Mouse (Mus musculus) layer of hippocampus, postnatal 36 days (tissue): ENCODE results near the gene Elovl5. TPM values are rescaled to one million over a fixed set of nuclear protein-coding genes. Genes with fewer than 3 reads are reported as not detected.

Experiments used
- DNase-seq, 2 experiments: peaks; one replicate each; pipeline ENCODE4 v3.0.0; 2022
- total RNA-seq, 2 experiments: library from RNA; stranded (reverse); gene quantifications; 2 replicates each; pipeline ENCODE4 v1.2.3; 2021

Gene Elovl5
- total RNA-seq, 2 experiments from 2014 or later = 69.6 to 74.8 TPM

DNA sequence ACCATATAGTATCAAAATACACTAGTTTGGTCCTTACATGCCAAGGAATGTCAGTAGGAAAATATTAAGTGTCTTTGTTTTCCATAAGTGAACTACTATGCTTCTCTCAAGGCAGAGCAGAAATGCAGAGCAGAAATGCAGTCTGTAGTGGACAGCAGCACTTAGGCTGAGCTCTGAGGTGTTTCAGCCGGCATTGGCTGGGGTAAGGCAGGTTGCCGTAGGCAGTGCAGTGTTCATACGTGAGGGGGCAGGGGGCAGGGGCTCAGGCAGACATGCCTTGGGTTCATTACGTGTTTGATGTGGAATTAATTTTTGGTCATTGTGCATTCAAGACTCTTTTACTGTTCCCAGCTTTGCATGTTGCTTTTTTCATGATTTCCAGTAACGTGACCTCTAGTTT lies 12.1 kb downstream of the Elovl5 start:
- DNase-seq = no peak

GRCm38 (mm10) chr9:77930036-77930859 lies 13.1 kb downstream of the Elovl5 start:
- no peak for DNase-seq

- no peak for DNase-seq
Measured at GRCm38 (mm10) chr9:77930860-77931184, 13.7 kb downstream of the Elovl5 start.

- no peak for DNase-seq
Measured at GRCm38 (mm10) chr9:77931740-77932139, 14.6 kb downstream of the Elovl5 start.

DNA sequence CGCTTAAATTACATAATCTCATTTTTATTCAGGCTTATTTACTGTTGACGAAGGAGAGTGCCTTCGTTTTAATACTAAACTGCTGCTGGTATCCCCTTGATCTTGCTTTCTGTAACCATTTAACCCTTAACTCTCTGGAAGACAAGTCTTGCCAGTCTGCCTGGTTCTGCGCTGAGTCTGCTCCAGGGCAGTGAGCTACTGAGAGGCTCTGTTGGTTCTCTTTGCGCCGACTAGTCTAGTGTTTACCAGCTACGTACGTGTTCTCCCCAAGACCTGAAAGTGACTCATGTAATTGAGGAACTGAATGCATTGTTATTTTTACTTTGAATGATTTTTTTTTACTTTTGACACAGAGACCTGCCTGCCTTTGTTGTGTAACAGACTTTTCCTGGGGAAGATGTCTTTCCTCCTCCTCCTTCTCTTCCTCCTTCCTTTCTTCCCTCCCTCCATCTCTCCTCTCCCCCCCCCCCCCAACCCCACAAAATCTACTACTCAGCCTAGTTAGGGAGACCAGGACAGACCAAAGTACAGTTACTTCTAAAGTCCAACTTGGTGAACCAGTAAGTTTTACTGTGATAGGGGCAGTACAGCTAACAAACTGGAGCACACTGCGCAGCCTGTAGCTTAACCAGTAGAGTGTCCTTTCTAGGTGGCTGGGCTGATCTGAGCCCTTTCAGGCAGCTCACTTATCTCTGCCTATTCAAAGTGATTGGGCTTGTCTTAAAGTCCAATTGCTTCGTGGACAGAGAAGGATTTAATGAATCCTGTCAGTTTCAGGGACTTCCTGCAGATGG lies 18.9 kb downstream of the Elovl5 start:
- no peak for DNase-seq

DNA sequence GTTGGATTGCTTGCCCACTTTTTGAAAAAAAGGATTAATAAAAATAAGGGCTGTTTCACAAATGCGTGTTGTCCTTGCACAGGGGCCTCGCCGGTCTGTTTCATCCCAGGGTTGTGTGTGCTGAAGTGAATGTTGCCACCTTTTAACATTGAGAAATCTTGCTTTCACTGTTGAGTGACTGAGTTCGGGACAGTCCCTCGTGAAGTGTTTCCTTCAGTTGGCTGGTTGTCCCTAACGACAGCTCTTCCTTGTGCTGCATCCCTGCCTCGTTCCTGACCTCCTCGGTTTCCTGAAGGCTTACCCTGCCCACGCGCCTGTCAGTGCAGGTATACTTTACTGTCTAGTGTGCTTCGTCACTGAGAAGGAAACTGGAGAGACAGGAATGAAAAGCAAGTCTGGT lies 20.7 kb downstream of the Elovl5 start:
- DNase-seq = no peak

GRCm38 (mm10) chr9:77938761-77939553 lies 21.8 kb downstream of the Elovl5 start:
- no peak for DNase-seq

DNA sequence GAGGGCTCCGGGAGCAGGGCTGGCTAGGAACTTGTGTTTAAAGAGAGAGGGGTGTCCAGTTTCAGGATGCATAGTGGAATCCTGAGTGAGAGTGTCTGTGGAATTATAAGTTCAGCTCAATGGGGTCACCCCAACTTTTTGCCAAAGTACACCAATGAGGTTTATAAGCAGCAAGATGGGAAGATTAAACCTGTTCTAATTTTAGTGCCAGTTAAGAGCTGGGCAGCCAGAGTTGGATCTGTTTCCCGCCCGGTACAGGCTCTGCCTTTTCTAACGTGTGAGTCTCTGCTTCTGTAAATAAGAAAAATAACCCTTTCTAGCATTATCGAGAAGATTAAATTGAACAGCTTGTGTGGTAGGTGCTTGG lies 22.4 kb downstream of the Elovl5 start:
- no peak for DNase-seq

DNA sequence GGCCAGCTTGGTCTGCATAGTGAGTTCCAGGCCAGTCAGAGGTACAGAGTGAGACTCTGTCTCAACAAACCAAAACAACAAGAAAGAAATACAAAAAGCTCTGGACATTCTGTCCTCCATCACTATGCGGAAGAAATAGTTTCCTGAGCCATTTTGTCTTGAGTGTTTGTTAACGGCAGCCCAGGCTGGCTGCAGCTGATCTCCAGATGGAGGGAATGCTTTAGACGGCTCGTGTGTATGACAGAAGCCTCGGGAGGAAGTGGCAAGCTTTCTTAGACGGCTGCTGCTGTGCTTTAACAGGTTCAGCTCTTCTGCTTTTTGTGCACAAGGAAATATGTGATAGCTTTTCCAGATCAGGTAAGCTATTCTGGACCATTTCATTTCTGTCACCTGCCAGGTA lies 23.9 kb downstream of the Elovl5 start:
- no peak for DNase-seq

DNA sequence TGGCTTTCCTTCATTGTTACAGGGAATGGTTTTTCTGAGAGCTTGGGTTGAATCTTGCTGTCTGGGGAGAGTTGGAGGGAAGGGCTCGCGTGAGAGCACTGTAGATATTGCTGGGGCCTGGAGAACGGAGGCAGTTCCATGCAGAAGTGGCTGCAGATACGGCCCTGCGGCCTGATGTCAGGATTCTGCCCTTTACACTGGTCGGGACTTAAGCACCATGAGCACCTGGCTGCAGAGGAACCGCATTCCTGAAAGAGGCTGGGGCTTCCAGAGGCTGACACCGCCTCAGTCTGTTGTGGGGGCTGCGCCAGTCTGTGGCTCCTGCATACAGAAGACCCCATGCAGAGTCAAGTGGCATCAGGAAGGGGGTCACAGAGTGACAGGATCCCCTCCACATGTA lies 24.7 kb downstream of the Elovl5 start:
- DNase-seq = no peak

GRCm38 (mm10) chr9:77942411-77942810 lies 25.2 kb downstream of the Elovl5 start:
- DNase-seq = no peak

DNA sequence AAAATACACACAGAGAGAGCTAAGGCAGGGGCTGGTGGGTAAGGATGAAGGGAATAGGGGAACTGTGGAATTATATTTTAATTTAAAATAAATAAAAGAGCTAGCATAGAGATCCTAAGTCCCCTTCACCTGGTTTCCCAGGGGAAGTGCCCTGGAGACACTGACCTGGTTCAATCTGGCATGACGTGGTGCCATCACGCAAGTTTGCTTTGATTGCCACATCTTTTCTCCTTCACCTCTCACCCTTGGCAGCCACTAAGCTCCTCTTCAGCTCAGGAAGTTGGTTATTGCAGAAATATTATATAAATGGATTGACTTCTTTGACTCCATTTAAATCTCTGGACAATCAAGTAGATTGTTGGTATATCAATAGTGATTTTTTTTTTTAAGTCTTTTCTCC lies 26.2 kb downstream of the Elovl5 start:
- DNase-seq = no peak

DNA sequence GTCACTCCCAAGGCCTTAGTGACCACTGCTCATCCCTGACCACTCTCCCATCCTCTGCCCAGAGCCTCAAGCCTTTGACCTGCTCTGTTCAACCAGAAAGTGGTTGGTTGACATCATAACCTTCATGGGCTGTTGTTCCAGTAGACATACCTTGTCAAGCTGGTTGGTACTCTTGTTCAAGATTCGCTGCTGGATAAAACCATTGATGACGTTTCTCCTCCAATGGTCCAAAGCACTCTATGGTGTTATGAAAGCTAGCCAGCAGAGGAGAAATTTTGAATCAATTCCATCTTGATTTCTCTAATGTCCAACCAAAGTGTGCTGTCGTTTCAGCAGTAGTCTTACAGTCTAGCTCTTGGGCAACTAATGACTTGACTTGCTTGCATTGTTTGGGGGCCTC lies 27.0 kb downstream of the Elovl5 start:
- DNase-seq = no peak

- no peak for DNase-seq
Measured at GRCm38 (mm10) chr9:77945792-77946666, 28.9 kb downstream of the Elovl5 start.

GRCm38 (mm10) chr9:77948214-77948613 lies 31.1 kb downstream of the Elovl5 start:
- DNase-seq = no peak

DNA sequence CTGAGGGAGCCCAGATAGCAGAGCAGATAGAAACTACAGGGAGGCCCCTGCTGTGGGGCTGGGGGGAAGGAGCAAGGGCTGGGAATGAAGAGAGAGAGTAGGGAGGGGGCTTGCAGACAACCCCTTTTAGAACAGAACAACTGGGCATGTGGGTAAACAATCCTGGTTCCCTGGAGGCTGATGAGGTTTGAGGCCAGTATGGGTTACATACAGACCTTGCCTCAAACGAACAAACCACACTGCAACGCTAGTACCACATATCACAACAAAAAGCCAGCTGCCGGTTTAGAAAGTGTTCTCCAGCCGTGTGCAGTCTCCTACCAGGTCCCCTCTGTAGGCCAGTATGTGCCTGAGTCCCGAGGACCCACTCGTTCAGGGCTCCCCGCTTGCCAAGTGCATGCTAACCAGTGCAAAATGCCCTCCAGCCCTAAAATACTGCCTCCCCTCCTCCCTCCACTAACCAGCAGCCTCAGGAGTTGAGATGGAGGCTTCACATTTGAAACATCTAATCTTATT lies 32.6 kb downstream of the Elovl5 start:
- DNase-seq = no peak

GRCm38 (mm10) chr9:77950841-77951475 lies 33.8 kb downstream of the Elovl5 start:
- DNase-seq = no peak

DNA sequence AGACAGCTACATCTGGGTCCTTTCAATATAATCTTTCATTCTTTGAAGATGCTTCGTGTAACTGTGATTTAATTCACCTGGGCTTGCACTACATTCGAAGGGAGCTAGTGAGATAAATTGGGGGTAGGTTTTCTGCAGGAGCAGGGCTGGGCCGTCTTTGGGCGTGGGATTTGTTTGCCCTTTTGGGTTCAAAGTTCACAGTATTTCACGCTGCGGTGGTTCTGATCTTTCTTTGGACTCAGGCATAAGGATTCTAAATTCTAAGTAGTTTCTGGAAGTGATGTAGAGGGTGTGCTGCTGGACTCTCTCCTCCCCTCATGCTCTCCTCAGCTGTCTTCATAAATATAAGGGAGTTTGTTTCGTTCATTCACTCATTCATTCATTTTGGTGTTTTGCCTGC lies 34.8 kb downstream of the Elovl5 start:
- no peak for DNase-seq

- peak in 1 of 2 experiments; percentile 36 for DNase-seq
Measured at GRCm38 (mm10) chr9:77953053-77953452, 35.9 kb downstream of the Elovl5 start.

DNA sequence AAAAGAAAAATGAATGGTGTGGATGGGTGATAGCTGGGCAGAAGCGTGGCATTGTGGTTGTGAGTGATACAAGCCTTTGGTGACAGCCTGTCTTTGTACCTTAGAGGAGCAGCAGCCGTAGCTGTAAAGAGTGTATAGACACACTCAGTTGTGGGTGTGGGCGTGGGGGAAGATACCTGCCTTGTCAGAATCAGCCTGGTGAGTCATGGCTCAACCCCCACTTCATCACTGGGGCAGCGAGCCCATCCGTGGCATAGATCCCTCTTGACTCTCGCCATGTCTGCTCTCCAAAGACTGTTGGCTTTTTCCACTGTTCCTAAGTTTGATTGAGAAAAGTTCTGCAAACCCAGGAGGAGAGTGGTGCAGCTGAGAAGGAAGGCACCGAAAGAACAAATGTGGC lies 37.3 kb downstream of the Elovl5 start:
- no peak for DNase-seq

- no peak for DNase-seq
Measured at GRCm38 (mm10) chr9:77954981-77955380, 37.8 kb downstream of the Elovl5 start.
